Mouse (Mus musculus): ENCODE data around the gene Clstn3.

DNA sequence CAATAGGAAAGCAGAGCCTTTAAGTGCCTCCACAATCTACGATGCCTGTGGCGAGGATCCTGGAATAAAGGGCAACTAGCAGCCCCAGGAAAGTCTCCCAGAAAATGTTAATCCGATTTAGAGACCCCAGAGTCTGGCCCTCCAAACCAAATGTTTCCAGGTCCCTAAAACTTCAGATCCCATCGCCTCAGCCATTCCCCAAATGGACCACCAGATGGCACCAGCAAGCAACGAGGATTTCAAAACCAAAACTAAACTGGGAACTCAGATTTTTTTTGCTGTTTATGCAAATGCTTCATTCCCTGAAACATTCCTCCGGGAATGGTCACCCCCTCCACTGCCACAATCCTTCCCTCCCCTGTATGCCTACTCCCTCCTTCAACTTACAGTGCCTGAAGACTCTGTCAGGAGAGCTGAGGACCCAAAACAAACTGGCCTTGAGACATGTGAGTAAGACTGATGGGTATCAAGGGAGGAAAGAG, 47.8 kb upstream of the Clstn3 start, which contains the start of gene C1ra:
- peak; percentile 87 for TF ChIP-seq CTCF (IDR thresholded peaks at IDR 0.05; ENCODE audit: low read depth)
- TF ChIP-seq EP300 (optimal IDR thresholded peaks at IDR 0.05) = no peak

Data from stomach, postnatal 0 days (tissue).